Mouse (Mus musculus): ENCODE results near the gene Wdfy3. TPM values are rescaled to one million over a fixed set of nuclear protein-coding genes. Genes with fewer than 3 reads are reported as not detected.
A peak's percentile ranks its signal among the peaks of the same experiment; 100 is the strongest.

Wdfy3 gene
- polyA plus RNA-seq, 1 experiment from 2014 or later: 15.1 TPM

DNA sequence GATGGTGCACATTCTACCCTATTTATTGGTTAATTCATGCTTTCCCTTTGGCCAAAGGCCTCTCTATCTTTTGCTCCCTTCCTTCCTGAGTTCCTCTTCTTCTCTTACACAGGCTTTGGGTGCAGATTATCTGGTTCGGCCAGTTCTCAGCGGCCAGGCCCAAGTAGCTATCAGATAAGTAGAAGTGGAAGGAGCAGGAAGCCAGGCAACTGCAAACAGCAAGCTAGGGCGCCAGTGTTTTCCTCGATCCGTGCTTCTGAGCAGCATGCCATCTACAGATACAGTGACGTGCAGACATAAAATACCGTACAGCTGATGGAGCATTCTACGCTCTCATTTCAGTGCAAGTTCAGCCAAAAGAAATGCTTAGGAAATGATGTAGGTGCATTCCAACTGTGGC lies 24.5 kb downstream of the Wdfy3 start:
- peak overlapping the region; percentile 64 to 81 for H3K27ac ChIP-seq (replicated peaks in 1 of 2; ENCODE audit: control insufficient read depth in 1 of 2, insufficient read depth in 1 of 2, low read depth in 2 of 2, low read length in 2 of 2)
- 8% methylated on average over 8 of the region's 8 CpGs for WGBS
- peak; percentile 24; the same call in 1 of the 2 replicates for ATAC-seq (ENCODE audit: insufficient number of reproducible peaks, insufficient read depth, low FRiP score, low read depth)
- H3K4me2 ChIP-seq (ENCODE audit: low read length): peak overlapping the region; percentile 28
- peaks cover 8 to 22% of the 10 kb centered on the region in 2 experiments for H3K4me1 ChIP-seq (ENCODE audit: control insufficient read depth in 2 of 2, insufficient read depth in 2 of 2, low read length in 2 of 2)
- H3K9me3 ChIP-seq (ENCODE audit: control insufficient read depth, low read length): no peaks in the 10 kb centered on the region
- no peak overlapping the region for H3K9ac ChIP-seq (ENCODE audit: low read length)
- peaks cover 16% of the 10 kb centered on the region for H3K36me3 ChIP-seq (ENCODE audit: control insufficient read depth, insufficient read depth, low read length)
- H3K4me3 ChIP-seq (ENCODE audit: control insufficient read depth in 1 of 2, insufficient read depth in 1 of 2, low read depth in 1 of 2, low read length in 2 of 2): no peak overlapping the region
- no peaks in the 10 kb centered on the region for H3K27me3 ChIP-seq (ENCODE audit: control insufficient read depth, insufficient read depth, low read length)

DNA sequence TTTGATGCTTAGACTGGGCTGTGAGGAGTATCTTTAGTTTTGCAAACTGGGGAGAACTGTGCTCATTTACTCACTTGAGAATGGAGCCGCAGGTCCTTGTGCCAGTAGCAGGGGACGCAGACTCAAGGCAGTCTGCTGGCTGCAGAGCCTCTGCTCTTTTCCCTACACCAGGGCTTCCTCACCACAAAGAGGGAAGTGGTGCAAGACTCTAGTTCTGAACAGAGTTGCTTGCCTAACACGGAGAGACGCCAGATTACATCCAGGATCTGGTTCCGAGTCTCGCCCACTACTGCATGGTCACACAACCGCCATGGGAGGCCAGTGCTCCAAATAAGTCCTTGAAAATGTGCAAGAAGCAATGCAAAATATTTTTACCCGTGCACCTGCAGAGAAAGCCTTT lies 36.4 kb downstream of the Wdfy3 start:
- no peak for ATAC-seq (ENCODE audit: insufficient number of reproducible peaks, insufficient read depth, low FRiP score, low read depth)
- H3K9me3 ChIP-seq (ENCODE audit: control insufficient read depth, low read length): peaks cover 3% of the 10 kb centered on the region; the same call in 1 of the 2 replicates
- H3K4me2 ChIP-seq (ENCODE audit: low read length): no peak overlapping the region
- no peak overlapping the region for H3K27ac ChIP-seq (replicated peaks in 1 of 2; ENCODE audit: control insufficient read depth in 1 of 2, insufficient read depth in 1 of 2, low read depth in 2 of 2, low read length in 2 of 2)
- WGBS: 90% methylated on average over 8 of the region's 8 CpGs
- no peak overlapping the region for H3K9ac ChIP-seq (ENCODE audit: low read length)
- H3K27me3 ChIP-seq (ENCODE audit: control insufficient read depth, insufficient read depth, low read length): no peaks in the 10 kb centered on the region
- H3K36me3 ChIP-seq (ENCODE audit: control insufficient read depth, insufficient read depth, low read length): peaks cover 92% of the 10 kb centered on the region
- H3K4me1 ChIP-seq (ENCODE audit: control insufficient read depth in 2 of 2, insufficient read depth in 2 of 2, low read length in 2 of 2): no peaks in the 10 kb centered on the region
- H3K4me3 ChIP-seq (ENCODE audit: control insufficient read depth in 1 of 2, insufficient read depth in 1 of 2, low read depth in 1 of 2, low read length in 2 of 2): no peak overlapping the region

DNA sequence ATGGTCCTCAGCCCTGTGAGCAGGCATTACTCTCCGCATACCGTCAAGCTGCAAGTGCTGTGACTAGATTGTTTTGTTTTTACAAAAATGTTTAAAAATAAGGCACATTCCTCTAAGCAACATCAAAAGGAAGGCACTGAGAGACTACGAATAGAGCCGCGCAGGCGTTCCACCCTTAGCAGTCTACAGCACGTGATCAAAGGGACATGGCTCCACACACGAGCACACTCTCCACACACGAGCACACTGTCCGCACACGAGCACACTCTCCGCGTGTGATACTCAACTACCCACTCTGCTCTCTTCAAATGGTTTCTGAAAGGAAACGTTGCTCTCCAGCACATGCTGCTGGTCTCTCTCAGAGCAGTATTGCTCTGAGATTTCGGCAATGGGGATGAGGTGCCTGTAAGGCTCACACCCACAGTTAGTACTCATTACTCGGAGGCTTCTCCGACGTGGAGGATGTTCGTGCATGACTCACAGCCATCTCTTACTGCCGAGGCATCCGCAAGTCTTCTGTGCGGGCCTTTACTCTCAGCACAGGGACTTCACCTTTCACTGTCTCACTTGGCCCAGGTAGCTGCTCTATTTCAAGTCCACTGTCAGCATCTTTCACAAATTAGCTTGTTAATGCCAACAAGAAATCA lies 37.0 kb downstream of the Wdfy3 start:
- H3K4me3 ChIP-seq (ENCODE audit: control insufficient read depth in 1 of 2, insufficient read depth in 1 of 2, low read depth in 1 of 2, low read length in 2 of 2): no peak overlapping the region
- H3K9me3 ChIP-seq (ENCODE audit: control insufficient read depth, low read length): peaks cover 4% of the 10 kb centered on the region; the same call in 1 of the 2 replicates
- no peak overlapping the region for H3K9ac ChIP-seq (ENCODE audit: low read length)
- WGBS: 92% methylated on average over 22 of the region's 22 CpGs
- no peaks in the 10 kb centered on the region for H3K4me1 ChIP-seq (ENCODE audit: control insufficient read depth in 2 of 2, insufficient read depth in 2 of 2, low read length in 2 of 2)
- ATAC-seq (ENCODE audit: insufficient number of reproducible peaks, insufficient read depth, low FRiP score, low read depth): no peak
- no peak overlapping the region for H3K4me2 ChIP-seq (ENCODE audit: low read length)
- H3K36me3 ChIP-seq (ENCODE audit: control insufficient read depth, insufficient read depth, low read length): peaks cover 90% of the 10 kb centered on the region
- no peaks in the 10 kb centered on the region for H3K27me3 ChIP-seq (ENCODE audit: control insufficient read depth, insufficient read depth, low read length)
- no peak overlapping the region for H3K27ac ChIP-seq (replicated peaks in 1 of 2; ENCODE audit: control insufficient read depth in 1 of 2, insufficient read depth in 1 of 2, low read depth in 2 of 2, low read length in 2 of 2)

DNA sequence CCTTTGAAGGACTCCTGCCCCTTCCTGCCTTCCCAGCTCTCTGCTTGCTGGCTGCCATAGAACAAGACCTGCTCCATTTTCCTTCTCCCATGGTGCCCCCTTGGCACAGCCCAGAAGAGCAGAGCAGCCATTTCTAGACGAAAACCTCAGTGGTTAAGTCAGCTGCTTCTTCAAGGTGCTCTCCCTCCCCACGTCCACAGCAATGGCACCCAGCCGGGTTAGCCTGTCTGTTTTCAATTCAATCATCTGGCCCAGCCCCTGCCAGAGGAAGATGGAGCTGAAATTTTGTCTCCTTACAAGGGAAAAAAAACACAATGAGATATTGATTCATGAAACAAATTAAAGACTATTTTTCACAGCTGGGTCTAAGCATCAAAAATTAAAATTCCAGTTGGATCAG lies 37.5 kb downstream of the Wdfy3 start:
- no peak overlapping the region for H3K9ac ChIP-seq (ENCODE audit: low read length)
- WGBS: 85% methylated on average over 3 of the region's 3 CpGs
- no peak overlapping the region for H3K27ac ChIP-seq (replicated peaks in 1 of 2; ENCODE audit: control insufficient read depth in 1 of 2, insufficient read depth in 1 of 2, low read depth in 2 of 2, low read length in 2 of 2)
- no peak for ATAC-seq (ENCODE audit: insufficient number of reproducible peaks, insufficient read depth, low FRiP score, low read depth)
- no peak overlapping the region for H3K4me2 ChIP-seq (ENCODE audit: low read length)
- H3K4me3 ChIP-seq (ENCODE audit: control insufficient read depth in 1 of 2, insufficient read depth in 1 of 2, low read depth in 1 of 2, low read length in 2 of 2): no peak overlapping the region
- no peaks in the 10 kb centered on the region for H3K4me1 ChIP-seq (ENCODE audit: control insufficient read depth in 2 of 2, insufficient read depth in 2 of 2, low read length in 2 of 2)
- peaks cover 4% of the 10 kb centered on the region; the same call in 1 of the 2 replicates for H3K9me3 ChIP-seq (ENCODE audit: control insufficient read depth, low read length)
- H3K27me3 ChIP-seq (ENCODE audit: control insufficient read depth, insufficient read depth, low read length): no peaks in the 10 kb centered on the region
- peaks cover 90% of the 10 kb centered on the region for H3K36me3 ChIP-seq (ENCODE audit: control insufficient read depth, insufficient read depth, low read length)

DNA sequence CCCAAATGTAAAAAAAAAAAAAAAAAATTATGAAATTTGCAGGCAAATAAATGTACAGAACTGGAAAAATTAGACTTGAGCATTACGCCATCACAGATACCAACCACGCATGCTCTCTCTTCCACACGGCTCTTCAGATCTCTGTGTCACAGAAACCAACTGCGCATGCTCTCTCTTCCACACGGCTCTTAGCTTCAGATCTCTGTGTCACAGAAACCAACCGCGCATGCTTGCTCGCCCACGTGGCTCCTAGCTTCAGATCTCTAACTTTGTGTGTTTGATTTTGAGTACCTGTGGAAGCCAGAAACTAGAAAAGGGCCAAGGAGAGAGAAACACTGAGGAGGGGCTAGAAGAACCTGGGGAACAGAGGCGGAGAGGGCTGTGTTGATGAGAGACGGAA lies 46.3 kb downstream of the Wdfy3 start:
- Histone ChIP-seq H3K27ac (replicated peaks in 1 of 2; ENCODE audit: control insufficient read depth in 1 of 2, insufficient read depth in 1 of 2, low read depth in 2 of 2, low read length in 2 of 2) (no peak overlapping the region), H3K27me3 (ENCODE audit: control insufficient read depth, insufficient read depth, low read length) (no peaks in the 10 kb centered on the region), H3K36me3 (ENCODE audit: control insufficient read depth, insufficient read depth, low read length) (peaks cover 44% of the 10 kb centered on the region), H3K4me2 (ENCODE audit: low read length) (no peak overlapping the region), H3K4me1 (ENCODE audit: control insufficient read depth in 2 of 2, insufficient read depth in 2 of 2, low read length in 2 of 2) (0 out of 4 replicates have a peak, but pooled peaks cover 0 to 8% of the 10 kb centered on the region in 2 experiments), H3K9ac (ENCODE audit: low read length) (no peak overlapping the region), H3K4me3 (ENCODE audit: control insufficient read depth in 1 of 2, insufficient read depth in 1 of 2, low read depth in 1 of 2, low read length in 2 of 2) (no peak overlapping the region), H3K9me3 (ENCODE audit: control insufficient read depth, low read length) (peaks cover 2% of the 10 kb centered on the region; the same call in 1 of the 2 replicates)
- WGBS: 95% methylated on average over 11 of the region's 11 CpGs
- ATAC-seq (ENCODE audit: insufficient number of reproducible peaks, insufficient read depth, low FRiP score, low read depth): no peak

DNA sequence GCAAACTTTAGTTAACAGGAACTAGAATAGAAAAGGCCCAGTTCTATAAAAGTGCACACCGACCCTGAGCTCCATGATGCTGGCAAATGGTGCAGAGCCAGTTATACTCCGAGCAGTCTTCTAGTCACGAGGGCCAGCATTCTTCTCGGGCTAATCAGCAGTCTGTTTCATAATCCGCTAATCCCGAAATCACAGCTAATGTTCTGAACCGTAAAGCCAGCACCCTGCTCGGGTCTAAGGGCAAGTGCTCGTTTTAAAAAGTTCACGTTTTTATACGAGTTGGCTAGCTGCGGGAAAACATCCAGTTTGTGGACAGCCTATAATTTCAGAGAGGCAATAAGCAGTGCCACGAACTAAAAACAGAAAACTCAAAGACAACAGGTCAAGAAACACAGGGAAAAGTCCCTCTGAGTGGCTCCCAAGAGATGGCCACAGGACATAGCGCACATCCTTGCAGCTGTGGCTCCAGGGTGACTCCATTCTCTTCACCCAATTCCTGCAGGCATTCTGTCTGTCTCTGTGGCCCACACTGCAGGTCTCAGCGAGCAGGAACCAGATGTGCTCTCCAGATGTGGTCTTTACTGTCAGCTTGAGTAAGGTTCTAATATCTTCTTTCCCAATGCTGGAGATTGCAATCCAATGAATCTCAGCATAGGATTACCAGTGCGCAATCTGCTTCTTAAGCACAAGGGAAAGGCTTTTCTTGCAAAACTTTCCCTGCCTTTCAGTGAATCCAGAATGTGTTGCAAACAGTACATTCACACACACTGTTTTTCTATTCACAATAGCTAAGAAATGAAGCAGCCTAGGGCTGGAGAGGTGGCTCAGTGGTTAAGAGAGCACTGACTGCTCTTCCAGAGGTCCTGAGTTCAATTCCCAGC lies 47.5 kb downstream of the Wdfy3 start:
- H3K36me3 ChIP-seq (ENCODE audit: control insufficient read depth, insufficient read depth, low read length): peaks cover 41% of the 10 kb centered on the region
- 0 out of 4 replicates have a peak, but pooled peaks cover 0 to 8% of the 10 kb centered on the region in 2 experiments for H3K4me1 ChIP-seq (ENCODE audit: control insufficient read depth in 2 of 2, insufficient read depth in 2 of 2, low read length in 2 of 2)
- no peak for ATAC-seq (ENCODE audit: insufficient number of reproducible peaks, insufficient read depth, low FRiP score, low read depth)
- H3K27ac ChIP-seq (replicated peaks in 1 of 2; ENCODE audit: control insufficient read depth in 1 of 2, insufficient read depth in 1 of 2, low read depth in 2 of 2, low read length in 2 of 2): no peak overlapping the region
- H3K9me3 ChIP-seq (ENCODE audit: control insufficient read depth, low read length): no peaks in the 10 kb centered on the region
- H3K4me3 ChIP-seq (ENCODE audit: control insufficient read depth in 1 of 2, insufficient read depth in 1 of 2, low read depth in 1 of 2, low read length in 2 of 2): no peak overlapping the region
- no peaks in the 10 kb centered on the region for H3K27me3 ChIP-seq (ENCODE audit: control insufficient read depth, insufficient read depth, low read length)
- 93% methylated on average over 16 of the region's 16 CpGs for WGBS
- H3K9ac ChIP-seq (ENCODE audit: low read length): no peak overlapping the region
- H3K4me2 ChIP-seq (ENCODE audit: low read length): no peak overlapping the region

DNA sequence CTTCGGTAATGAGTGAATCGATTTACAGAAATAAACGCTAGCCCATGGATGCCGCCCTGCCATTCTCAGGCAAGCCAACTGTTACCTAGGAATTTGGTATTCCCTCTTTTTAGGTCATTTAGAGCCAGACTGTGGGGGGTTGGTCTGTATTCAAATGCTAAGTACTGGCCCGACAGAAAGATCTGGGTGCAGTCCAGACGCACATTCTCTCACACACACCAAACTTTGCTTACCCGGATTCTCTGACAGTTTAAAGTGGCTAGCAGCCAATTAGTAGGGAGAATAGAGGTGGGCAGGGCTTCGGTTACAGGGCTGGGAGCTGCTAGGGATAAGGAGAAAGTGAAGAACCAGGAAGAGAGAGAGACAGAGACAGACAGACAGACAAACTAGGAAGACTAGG lies 55.5 kb downstream of the Wdfy3 start:
- 74% methylated on average over 8 of the region's 8 CpGs for WGBS
- 0 out of 2 replicates have a peak, but pooled peaks cover 3% of the 10 kb centered on the region for H3K9me3 ChIP-seq (ENCODE audit: control insufficient read depth, low read length)
- no peak overlapping the region for H3K4me2 ChIP-seq (ENCODE audit: low read length)
- no peak overlapping the region for H3K9ac ChIP-seq (ENCODE audit: low read length)
- 0 out of 2 replicates have a peak, but pooled peaks cover 6% of the 10 kb centered on the region for H3K36me3 ChIP-seq (ENCODE audit: control insufficient read depth, insufficient read depth, low read length)
- H3K27ac ChIP-seq (replicated peaks in 1 of 2; ENCODE audit: control insufficient read depth in 1 of 2, insufficient read depth in 1 of 2, low read depth in 2 of 2, low read length in 2 of 2): no peak overlapping the region
- no peak for ATAC-seq (ENCODE audit: insufficient number of reproducible peaks, insufficient read depth, low FRiP score, low read depth)
- 0 out of 4 replicates have a peak, but pooled peaks cover 0 to 3% of the 10 kb centered on the region in 2 experiments for H3K4me1 ChIP-seq (ENCODE audit: control insufficient read depth in 2 of 2, insufficient read depth in 2 of 2, low read length in 2 of 2)
- no peak overlapping the region for H3K4me3 ChIP-seq (ENCODE audit: control insufficient read depth in 1 of 2, insufficient read depth in 1 of 2, low read depth in 1 of 2, low read length in 2 of 2)
- H3K27me3 ChIP-seq (ENCODE audit: control insufficient read depth, insufficient read depth, low read length): no peaks in the 10 kb centered on the region

Data from heart, embryonic 14.5 days (tissue).